Mouse (Mus musculus) hindbrain, embryonic 11.5 days (tissue): ENCODE measurements around the gene Ovca2. TPM values are rescaled to one million over a fixed set of nuclear protein-coding genes. Genes with fewer than 3 reads are reported as not detected.

Source experiments
- ATAC-seq: fragments of 200-750 bp; cut with Nextera tagmentation; 2 replicates; pipeline ENCODE4 v1.8.0; 2017; ENCODE audit warnings: mild to moderate bottlenecking, moderate TSS enrichment, moderate library complexity; ENCODE audit not compliant: low FRiP score
- DNase-seq: peaks from one replicate; pipeline ENCODE4 v3.0.0-alpha.2; 2015; ENCODE audit warnings: low spot score
- H3K27ac ChIP-seq: fragments of 300-500 bp; sonication (generic); 2 replicates; pipeline ENCODE4 v1.5.1; 2014; ENCODE audit warnings: mild to moderate bottlenecking, low read depth, low read length
- H3K27me3 ChIP-seq: fragments of 300-500 bp; sonication (generic); 2 replicates; pipeline ENCODE4 v1.6.1; 2014; ENCODE audit warnings: mild to moderate bottlenecking, low read length, moderate library complexity, mixed read lengths; ENCODE audit not compliant: control insufficient read depth, insufficient read depth
- H3K36me3 ChIP-seq: fragments of 300-500 bp; sonication (generic); 2 replicates; pipeline ENCODE4 v1.6.1; 2014; ENCODE audit warnings: mild to moderate bottlenecking, low read length, moderate library complexity, mixed read lengths; ENCODE audit not compliant: control insufficient read depth, insufficient read depth
- H3K4me1 ChIP-seq: fragments of 300-500 bp; sonication (generic); replicated peaks from 2 replicates; pipeline ENCODE4 v1.6.1; 2014; ENCODE audit warnings: low read length, mixed read lengths; ENCODE audit not compliant: control insufficient read depth, insufficient read depth
- H3K4me2 ChIP-seq: fragments of 300-500 bp; sonication (generic); replicated peaks from 2 replicates; pipeline ENCODE4 v1.6.1; 2014; ENCODE audit warnings: mild to moderate bottlenecking, low read depth, low read length
- H3K4me3 ChIP-seq: fragments of 300-500 bp; sonication (generic); 2 replicates; pipeline ENCODE4 v1.5.1; 2014; ENCODE audit warnings: low read depth, low read length
- H3K9ac ChIP-seq: fragments of 300-500 bp; sonication (generic); 2 replicates; pipeline ENCODE4 v1.6.1; 2014; ENCODE audit warnings: low read depth, low read length
- H3K9me3 ChIP-seq: fragments of 300-500 bp; sonication (generic); 2 replicates; pipeline ENCODE4 v1.6.1; 2016; ENCODE audit warnings: low read length; ENCODE audit not compliant: control insufficient read depth
- WGBS: fragments of 180-500 bp; shearing (Covaris S2); extraction: QIAGEN DNeasy Blood & Tissue Kit; methylation state at CpG from one replicate; pipeline ENCODE4 v1.1.7; 2014; 5-methylcytosine and 5-hydroxymethylcytosine counted together
- polyA plus RNA-seq: library from polyadenylated mRNA; unstranded; fragments of >200 nt; fragmentation: Nextera tagmentation; extraction: Ambion mirVana; gene quantifications from 2 replicates; pipeline ENCODE4 v1.2.1, GENCODE M21; 2014

Ovca2 gene
- polyA plus RNA-seq, 1 experiment from 2014 or later: 31.0 TPM

GRCm38 (mm10) chr11:75192336-75193214 is 13.9 kb upstream of the Ovca2 start:
- WGBS: 23% methylated on average over 13 of the region's 13 CpGs
- Histone ChIP-seq H3K4me1 (peaks cover 10% of the 10 kb centered on the region), H3K9ac (no peak overlapping the region), H3K9me3 (no peaks in the 10 kb centered on the region), H3K27ac (no peak overlapping the region), H3K4me2 (peak overlapping the region; percentile 73; the same call in 1 of the 2 replicates), H3K36me3 (no peaks in the 10 kb centered on the region), H3K27me3 (peaks cover 58% of the 10 kb centered on the region), H3K4me3 (peak overlapping the region; percentile 41)
- peak; percentile 38; the same call in 1 of the 2 replicates for ATAC-seq
- peak; percentile 80 for DNase-seq

- Histone ChIP-seq H3K4me3 (no peak overlapping the region), H3K36me3 (no peaks in the 10 kb centered on the region), H3K27ac (no peak overlapping the region), H3K4me2 (no peak overlapping the region), H3K9me3 (no peaks in the 10 kb centered on the region), H3K9ac (no peak overlapping the region), H3K27me3 (peaks cover 56% of the 10 kb centered on the region), H3K4me1 (peaks cover 10% of the 10 kb centered on the region)
- DNase-seq (no peak), ATAC-seq (no peak)
- 67% methylated on average over 6 of the region's 6 CpGs for WGBS
Measured at GRCm38 (mm10) chr11:75191841-75192240, 13.2 kb upstream of the Ovca2 start.

- Histone ChIP-seq H3K9me3 (no peaks in the 10 kb centered on the region), H3K36me3 (no peaks in the 10 kb centered on the region), H3K4me1 (peaks cover 10% of the 10 kb centered on the region), H3K4me3 (peak within 1 kb of the TSS; percentile 70), H3K9ac (peak within 1 kb of the TSS; percentile 40), H3K27me3 (peaks cover 47% of the 10 kb centered on the region), H3K27ac (no peak within 1 kb of the TSS), H3K4me2 (peak within 1 kb of the TSS; percentile 66)
- no peak for ATAC-seq
- 52% methylated on average over 5 of the region's 5 CpGs for WGBS
- DNase-seq: no peak
Measured at GRCm38 (mm10) chr11:75190905-75191441, 12.3 kb upstream of the Ovca2 start, which contains the start of gene Dph1. Dph1 (minus strand) TSS chr11:75191241.

- WGBS: under 1% methylated on average over 24 of the region's 24 CpGs
- H3K27me3 ChIP-seq: peaks cover 41% of the 10 kb centered on the region
- H3K4me3 ChIP-seq: peak overlapping the region; percentile 70
- H3K36me3 ChIP-seq: no peaks in the 10 kb centered on the region
- peak overlapping the region; percentile 66 for H3K4me2 ChIP-seq
- peak overlapping the region; percentile 40 for H3K9ac ChIP-seq
- peaks cover 10% of the 10 kb centered on the region for H3K4me1 ChIP-seq
- no peaks in the 10 kb centered on the region for H3K9me3 ChIP-seq
- H3K27ac ChIP-seq: no peak overlapping the region
- DNase-seq (peak; percentile 90), ATAC-seq (peak; percentile 76)
Measured at GRCm38 (mm10) chr11:75190371-75190724, 11.7 kb upstream of the Ovca2 start.

GRCm38 (mm10) chr11:75189713-75190370 is 11.2 kb upstream of the Ovca2 start:
- no peaks in the 10 kb centered on the region for H3K36me3 ChIP-seq
- peak overlapping the region; percentile 66 for H3K4me2 ChIP-seq
- peak overlapping the region; percentile 40 for H3K9ac ChIP-seq
- peak overlapping the region; percentile 70 for H3K4me3 ChIP-seq
- no peak overlapping the region for H3K27ac ChIP-seq
- no peak for DNase-seq
- H3K27me3 ChIP-seq: peaks cover 36% of the 10 kb centered on the region
- under 1% methylated on average over 22 of the region's 22 CpGs for WGBS
- H3K4me1 ChIP-seq: peaks cover 10% of the 10 kb centered on the region
- ATAC-seq: no peak; the same call in 1 of the 2 replicates
- no peaks in the 10 kb centered on the region for H3K9me3 ChIP-seq

GRCm38 (mm10) chr11:75184986-75185385 is 6.4 kb upstream of the Ovca2 start:
- no peaks in the 10 kb centered on the region for H3K27me3 ChIP-seq
- H3K27ac ChIP-seq: no peak overlapping the region
- no peak overlapping the region for H3K4me3 ChIP-seq
- no peak overlapping the region for H3K4me2 ChIP-seq
- H3K9me3 ChIP-seq: no peaks in the 10 kb centered on the region
- DNase-seq: no peak
- WGBS: 74% methylated on average over 1 of the region's 2 CpGs
- peaks cover 3% of the 10 kb centered on the region; the same call in 1 of the 2 replicates for H3K4me1 ChIP-seq
- no peak overlapping the region for H3K9ac ChIP-seq
- no peak for ATAC-seq
- no peaks in the 10 kb centered on the region for H3K36me3 ChIP-seq

- Histone ChIP-seq H3K27ac (no peak overlapping the region), H3K4me1 (peaks cover 3% of the 10 kb centered on the region; the same call in 1 of the 2 replicates), H3K36me3 (no peaks in the 10 kb centered on the region), H3K9ac (no peak overlapping the region), H3K9me3 (no peaks in the 10 kb centered on the region), H3K27me3 (no peaks in the 10 kb centered on the region), H3K4me2 (no peak overlapping the region), H3K4me3 (no peak overlapping the region)
- no peak for DNase-seq
- no peak for ATAC-seq
- WGBS: 92% methylated on average over 5 of the region's 5 CpGs
Measured at GRCm38 (mm10) chr11:75184573-75184972, 5.9 kb upstream of the Ovca2 start.

- H3K4me2 ChIP-seq: no peak overlapping the region
- H3K27ac ChIP-seq: no peak overlapping the region
- H3K27me3 ChIP-seq: no peaks in the 10 kb centered on the region
- no peaks in the 10 kb centered on the region for H3K4me1 ChIP-seq
- DNase-seq (no peak), ATAC-seq (no peak)
- WGBS: 84% methylated on average over 2 of the region's 2 CpGs
- H3K4me3 ChIP-seq: no peak overlapping the region
- no peaks in the 10 kb centered on the region for H3K36me3 ChIP-seq
- no peaks in the 10 kb centered on the region for H3K9me3 ChIP-seq
- no peak overlapping the region for H3K9ac ChIP-seq
Measured at GRCm38 (mm10) chr11:75183917-75184570, 5.4 kb upstream of the Ovca2 start.
